Mouse (Mus musculus) lung, embryonic 14.5 days (tissue): ENCODE data around the gene 2510009E07Rik. TPM values are rescaled to one million over a fixed set of nuclear protein-coding genes. Genes with fewer than 3 reads are reported as not detected.

Experiments
- ATAC-seq: fragments of 200-750 bp; cut with Nextera tagmentation; 2 replicates; pipeline ENCODE4 v1.8.0; 2017; ENCODE audit warnings: mild to moderate bottlenecking, moderate TSS enrichment, moderate library complexity; ENCODE audit not compliant: insufficient read depth
- DNase-seq: peaks from one replicate; pipeline ENCODE4 v3.0.0-alpha.2; 2015
- H3K27ac ChIP-seq: fragments of 300-500 bp; sonication (generic); 2 replicates; pipeline ENCODE4 v1.5.1; 2014; ENCODE audit warnings: low read depth, mild to moderate bottlenecking, moderate library complexity
- H3K27me3 ChIP-seq: fragments of 300-500 bp; sonication (generic); 2 replicates; pipeline ENCODE4 v1.6.1; 2014; ENCODE audit warnings: low read length, control low read depth; ENCODE audit not compliant: insufficient read depth
- H3K36me3 ChIP-seq: fragments of 300-500 bp; sonication (generic); 2 replicates; pipeline ENCODE4 v1.6.1; 2014; ENCODE audit warnings: control low read depth; ENCODE audit not compliant: insufficient read depth
- H3K4me1 ChIP-seq: fragments of 300-500 bp; sonication (generic); 2 replicates; pipeline ENCODE4 v1.6.1; 2014; ENCODE audit warnings: antibody characterized with exemption, control low read depth; ENCODE audit not compliant: insufficient read depth
- H3K4me2 ChIP-seq: fragments of 300-500 bp; sonication (generic); 2 replicates; pipeline ENCODE4 v1.6.1; 2014; ENCODE audit warnings: mild to moderate bottlenecking
- H3K4me3 ChIP-seq: fragments of 300-500 bp; sonication (generic); 2 replicates; pipeline ENCODE4 v1.5.1; 2014; ENCODE audit warnings: low read depth, low read length
- H3K9ac ChIP-seq: fragments of 300-500 bp; sonication (generic); 2 replicates; pipeline ENCODE4 v1.6.1; 2014
- H3K9me3 ChIP-seq: fragments of 300-500 bp; sonication (generic); 2 replicates; pipeline ENCODE4 v1.6.1; 2016; ENCODE audit warnings: low read depth, low read length, control low read depth
- CTCF ChIP-seq: IDR thresholded peaks from 2 replicates; pipeline ENCODE4 v1.5.1; 2016; ENCODE audit warnings: antibody characterized with exemption, low read depth
- WGBS: fragments of 180-500 bp; shearing (Covaris S2); extraction: QIAGEN DNeasy Blood & Tissue Kit; methylation state at CpG from one replicate; pipeline ENCODE4 v1.1.7; 2014; 5-methylcytosine and 5-hydroxymethylcytosine counted together
- polyA plus RNA-seq: library from polyadenylated mRNA; unstranded; fragments of >200 nt; fragmentation: Nextera tagmentation; extraction: Ambion mirVana; gene quantifications from 2 replicates; pipeline ENCODE4 v1.2.1, GENCODE M21; 2014

Gene 2510009E07Rik
- polyA plus RNA-seq, 1 experiment from 2014 or later: 22.2 TPM

- Histone ChIP-seq H3K9ac (peak overlapping the region; percentile 37; the same call in 1 of the 2 replicates), H3K4me3 (no peak overlapping the region), H3K4me1 (peaks cover 15% of the 10 kb centered on the region), H3K27ac (peak overlapping the region; percentile 86), H3K27me3 (no peaks in the 10 kb centered on the region), H3K36me3 (peaks cover 6% of the 10 kb centered on the region; the same call in 1 of the 2 replicates), H3K4me2 (peak overlapping the region; percentile 29), H3K9me3 (no peaks in the 10 kb centered on the region)
- 68% methylated on average over 2 of the region's 2 CpGs for WGBS
- TF ChIP-seq CTCF: no peak
- 0 out of 2 replicates have a peak, but pooled peaks have one; percentile 5 for ATAC-seq
- no peak for DNase-seq
These were observed 50.8 kb downstream of the 2510009E07Rik start for GRCm38 (mm10) chr16:21643621-21644041.

GRCm38 (mm10) chr16:21642906-21643305 lies 51.6 kb downstream of the 2510009E07Rik start:
- H3K36me3 ChIP-seq: peaks cover 5% of the 10 kb centered on the region; the same call in 1 of the 2 replicates
- no peak for ATAC-seq
- TF ChIP-seq CTCF: no peak
- H3K4me3 ChIP-seq: no peak overlapping the region
- peaks cover 15% of the 10 kb centered on the region for H3K4me1 ChIP-seq
- 87% methylated on average over 5 of the region's 5 CpGs for WGBS
- no peak for DNase-seq
- H3K27ac ChIP-seq: peak overlapping the region; percentile 86; the same call in 1 of the 2 replicates
- no peaks in the 10 kb centered on the region for H3K27me3 ChIP-seq
- H3K9ac ChIP-seq: no peak overlapping the region
- H3K4me2 ChIP-seq: no peak overlapping the region
- H3K9me3 ChIP-seq: no peaks in the 10 kb centered on the region

GRCm38 (mm10) chr16:21641944-21642343 lies 52.5 kb downstream of the 2510009E07Rik start:
- WGBS: 62% methylated on average over 3 of the region's 3 CpGs
- Histone ChIP-seq H3K27me3 (no peaks in the 10 kb centered on the region), H3K4me2 (no peak overlapping the region), H3K27ac (peak overlapping the region; percentile 39), H3K36me3 (no peaks in the 10 kb centered on the region), H3K4me1 (peaks cover 15% of the 10 kb centered on the region), H3K9ac (no peak overlapping the region), H3K9me3 (no peaks in the 10 kb centered on the region), H3K4me3 (no peak overlapping the region)
- ATAC-seq: no peak
- TF ChIP-seq CTCF: no peak
- peak; percentile 51 for DNase-seq

GRCm38 (mm10) chr16:21640766-21641499 lies 53.5 kb downstream of the 2510009E07Rik start:
- no peak; the same call in 1 of the 2 replicates for TF ChIP-seq CTCF
- Histone ChIP-seq H3K4me3 (no peak overlapping the region), H3K36me3 (no peaks in the 10 kb centered on the region), H3K27me3 (no peaks in the 10 kb centered on the region), H3K4me2 (no peak overlapping the region), H3K4me1 (peaks cover 15% of the 10 kb centered on the region), H3K27ac (peak overlapping the region; percentile 39; the same call in 1 of the 2 replicates), H3K9ac (no peak overlapping the region), H3K9me3 (no peaks in the 10 kb centered on the region)
- ATAC-seq (no peak), DNase-seq (peak; percentile 33)
- WGBS: 71% methylated on average over 7 of the region's 7 CpGs

GRCm38 (mm10) chr16:21637201-21637819 lies 57.2 kb downstream of the 2510009E07Rik start:
- no peak overlapping the region for H3K4me2 ChIP-seq
- no peaks in the 10 kb centered on the region for H3K9me3 ChIP-seq
- 70% methylated on average over 11 of the region's 11 CpGs for WGBS
- no peak for ATAC-seq
- DNase-seq: no peak
- TF ChIP-seq CTCF: no peak
- no peaks in the 10 kb centered on the region for H3K4me1 ChIP-seq
- H3K36me3 ChIP-seq: no peaks in the 10 kb centered on the region
- no peak overlapping the region for H3K9ac ChIP-seq
- H3K27ac ChIP-seq: peak overlapping the region; percentile 42; the same call in 1 of the 2 replicates
- H3K27me3 ChIP-seq: no peaks in the 10 kb centered on the region
- H3K4me3 ChIP-seq: no peak overlapping the region

GRCm38 (mm10) chr16:21636156-21636853 lies 58.2 kb downstream of the 2510009E07Rik start:
- Histone ChIP-seq H3K4me1 (no peaks in the 10 kb centered on the region), H3K36me3 (no peaks in the 10 kb centered on the region), H3K9me3 (no peaks in the 10 kb centered on the region), H3K27me3 (no peaks in the 10 kb centered on the region), H3K4me3 (no peak overlapping the region), H3K4me2 (no peak overlapping the region), H3K9ac (no peak overlapping the region), H3K27ac (peak overlapping the region; percentile 25; the same call in 1 of the 2 replicates)
- ATAC-seq (no peak), DNase-seq (no peak)
- no peak for TF ChIP-seq CTCF
- WGBS: 70% methylated on average over 5 of the region's 5 CpGs

GRCm38 (mm10) chr16:21634460-21634859 lies 60.0 kb downstream of the 2510009E07Rik start:
- Histone ChIP-seq H3K9me3 (no peaks in the 10 kb centered on the region), H3K4me3 (no peak overlapping the region), H3K9ac (no peak overlapping the region), H3K27ac (no peak overlapping the region), H3K4me1 (no peaks in the 10 kb centered on the region), H3K27me3 (no peaks in the 10 kb centered on the region), H3K36me3 (no peaks in the 10 kb centered on the region), H3K4me2 (no peak overlapping the region)
- ATAC-seq (no peak), DNase-seq (no peak)
- TF ChIP-seq CTCF: no peak
